Mouse (Mus musculus): ENCODE results near the gene Gm3336.

- TF ChIP-seq ZNF384 (IDR thresholded peaks at IDR 0.05; ENCODE audit: low read depth, low read length): no peak
- TF ChIP-seq MAFK (IDR thresholded peaks at IDR 0.05; ENCODE audit: insufficient read depth, low read depth, low read length): no peak
These were observed 36.9 kb upstream of the Gm3336 start for GRCm38 (mm10) chr8:70681410-70681809.

Data from ES-E14 (cell line).